ENCODE assay signal across 9 mouse cellular contexts in the genomic region with DNA sequence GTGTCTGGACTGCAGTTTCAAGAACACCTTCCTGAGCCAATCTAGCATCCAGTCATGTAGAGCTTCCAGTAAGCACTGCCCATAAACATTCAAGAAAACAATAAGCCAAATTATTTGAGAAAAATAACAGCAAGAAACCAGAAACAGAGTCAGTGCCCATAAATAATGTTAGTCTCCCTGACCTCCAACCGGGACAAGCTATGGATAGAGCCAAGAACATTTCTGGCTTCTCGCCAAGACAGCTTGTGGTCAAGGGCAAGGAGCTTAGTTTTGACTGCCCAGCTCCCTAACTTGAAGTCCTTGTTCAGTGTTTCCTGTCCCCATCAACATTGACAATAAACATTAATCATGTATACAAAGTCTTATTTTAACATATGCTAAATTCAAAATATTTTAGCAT.
DNase-seq lines count a peak whose midpoint lies in the region; ATAC-seq and TF ChIP-seq lines count a peak whose summit lies in the region.
"Had no signal": no experiment of that assay in that cellular context is flagged by ENCODE, and none has a peak within 500 bp of the region (broad histone marks: within the 10 kb centered on the region; RNA-seq: fewer than 3 reads in every experiment).

No protein-coding gene starts in this region.

- no peak overlapping the region for H3K4me2 ChIP-seq in midbrain, postnatal 0 days (ENCODE audit: low read depth, low read length, poor library complexity, severe bottlenecking)
- no peak overlapping the region for H3K4me2 ChIP-seq in midbrain, embryonic 15.5 days
- no peak overlapping the region for H3K4me2 ChIP-seq in kidney, embryonic 15.5 days
- H3K4me2 ChIP-seq: heart, embryonic 13.5 days had no signal

- no peak for ATAC-seq in midbrain, postnatal 0 days (ENCODE audit: low FRiP score)
- no peak for ATAC-seq in midbrain, embryonic 15.5 days (replicated peaks)
- peak; percentile 73; the same call in 1 of the 2 replicates for ATAC-seq in kidney, embryonic 15.5 days (replicated peaks; ENCODE audit: low FRiP score)
- ATAC-seq in monocyte, adult 5-6 weeks (replicated peaks; ENCODE audit: insufficient number of reproducible peaks, low FRiP score, low TSS enrichment, poor library complexity, severe bottlenecking) = no peak
- ATAC-seq: Patski had no signal

- H3K4me1 ChIP-seq in midbrain, postnatal 0 days (ENCODE audit: insufficient read depth, low read length) = no peaks in the 10 kb centered on the region
- H3K4me1 ChIP-seq in midbrain, embryonic 15.5 days = no peaks in the 10 kb centered on the region
- no peaks in the 10 kb centered on the region for H3K4me1 ChIP-seq in kidney, embryonic 15.5 days
- H3K4me1 ChIP-seq: heart, embryonic 13.5 days had no signal

- TF ChIP-seq CTCF in midbrain, postnatal 0 days (IDR thresholded peaks at IDR 0.05) = no peak

- H3K4me3 ChIP-seq in midbrain, postnatal 0 days (ENCODE audit: low read depth, low read length) = no peak overlapping the region
- H3K4me3 ChIP-seq in midbrain, embryonic 15.5 days = no peak overlapping the region
- no peak overlapping the region for H3K4me3 ChIP-seq in kidney, embryonic 15.5 days (replicated peaks)
- H3K4me3 ChIP-seq: heart, embryonic 13.5 days had no signal

- no peak overlapping the region for H3K27ac ChIP-seq in midbrain, postnatal 0 days (ENCODE audit: low read depth, low read length)
- H3K27ac ChIP-seq in midbrain, embryonic 15.5 days = no peak overlapping the region
- H3K27ac ChIP-seq in kidney, embryonic 15.5 days = no peak overlapping the region
- H3K27ac ChIP-seq: heart, embryonic 13.5 days had no signal

- WGBS in midbrain, postnatal 0 days = 74% methylated on average over 2 of the region's 2 CpGs
- WGBS in midbrain, embryonic 15.5 days = 73% methylated on average over 2 of the region's 2 CpGs
- WGBS in kidney, embryonic 15.5 days = 54% methylated on average over 2 of the region's 2 CpGs

- no peaks in the 10 kb centered on the region for H3K9me3 ChIP-seq in midbrain, postnatal 0 days (ENCODE audit: low read length)
- H3K9me3 ChIP-seq in midbrain, embryonic 15.5 days = no peaks in the 10 kb centered on the region
- H3K9me3 ChIP-seq in kidney, embryonic 15.5 days (replicated peaks) = no peaks in the 10 kb centered on the region

- no peak overlapping the region for H3K9ac ChIP-seq in midbrain, postnatal 0 days (replicated peaks; ENCODE audit: low read length, poor library complexity, severe bottlenecking)
- no peak overlapping the region for H3K9ac ChIP-seq in midbrain, embryonic 15.5 days
- no peak overlapping the region for H3K9ac ChIP-seq in kidney, embryonic 15.5 days
- H3K9ac ChIP-seq: heart, embryonic 13.5 days had no signal

- DNase-seq in midbrain, postnatal 0 days (ENCODE audit: low spot score) = peak; percentile 75
- peak; percentile 67 to 69 for DNase-seq in cerebellum, adult 18-20 months
- no peak for DNase-seq in neural tube, embryonic 10.5 days (ENCODE audit: extremely low spot score, low spot score)
- no peak for DNase-seq in yolk sac, embryonic 10.5 days (ENCODE audit: low spot score)

- no peaks in the 10 kb centered on the region for H3K36me3 ChIP-seq in midbrain, postnatal 0 days (ENCODE audit: insufficient read depth, low read length)
- H3K36me3 ChIP-seq in midbrain, embryonic 15.5 days (replicated peaks) = no peaks in the 10 kb centered on the region
- no peaks in the 10 kb centered on the region for H3K36me3 ChIP-seq in kidney, embryonic 15.5 days
- H3K36me3 ChIP-seq: heart, embryonic 13.5 days had no signal

- H3K27me3 ChIP-seq in midbrain, postnatal 0 days (ENCODE audit: insufficient read depth, low read length) = no peaks in the 10 kb centered on the region
- no peaks in the 10 kb centered on the region for H3K27me3 ChIP-seq in midbrain, embryonic 15.5 days (replicated peaks)
- no peaks in the 10 kb centered on the region for H3K27me3 ChIP-seq in kidney, embryonic 15.5 days
- H3K27me3 ChIP-seq: heart, embryonic 13.5 days; Patski had no signal

Comparison
In these comparisons a context has a peak if more than half of its experiments do, and no peak if none do; other contexts are left out.
1. DNase-seq: peak in midbrain, postnatal 0 days (single experiment) and cerebellum, adult 18-20 months (2 of 2); none in neural tube, embryonic 10.5 days (single experiment) and yolk sac, embryonic 10.5 days (single experiment).